Mouse (Mus musculus) liver, postnatal 0 days (tissue): ENCODE data around the gene Socs5.

Experiments
- CTCF ChIP-seq: sonication (generic); IDR thresholded peaks from 2 replicates; pipeline ENCODE4 v1.5.1; 2016; ENCODE audit warnings: antibody characterized with exemption, low read depth
- EP300 ChIP-seq: IDR thresholded peaks from 2 replicates; pipeline ENCODE4 v1.6.1; 2016; ENCODE audit warnings: antibody characterized with exemption, low read depth, mild to moderate bottlenecking

GRCm38 (mm10) chr17:87100947-87101346 is 6.5 kb upstream of the Socs5 start:
- TF ChIP-seq CTCF: no peak
- no peak for TF ChIP-seq EP300
